Mouse (Mus musculus) olfactory bulb, adult 2 months (tissue): ENCODE data around the gene Herpud1.

Source experiments
- CTCF ChIP-seq: fragments of 200-500 bp; IDR thresholded peaks from 2 replicates; pipeline ENCODE4 v1.5.1; 2012; ENCODE audit warnings: low read depth, mild to moderate bottlenecking, low read length, moderate library complexity; ENCODE audit not compliant: insufficient read depth
- POLR2A ChIP-seq: fragments of 200-500 bp; IDR thresholded peaks from 2 replicates; pipeline ENCODE4 v1.6.1; 2012; ENCODE audit warnings: mild to moderate bottlenecking, low read depth, low read length, moderate library complexity; ENCODE audit not compliant: insufficient read depth

- TF ChIP-seq POLR2A (no peak), CTCF (no peak)
Observed at GRCm38 (mm10) chr8:94390910-94391309, 4.7 kb downstream of the Herpud1 start.
